Mouse (Mus musculus) spleen, adult 18-20 months (tissue): ENCODE measurements around the gene Ttc39b.

Experiments
- DNase-seq, 2 experiments: peaks; one replicate each; pipeline ENCODE4 v3.0.0; 2022; ENCODE audit warnings: mixed read lengths in 2 of 2

Gene Ttc39b

GRCm38 (mm10) chr4:83182178-83183068 is 141.6 kb downstream of the Ttc39b start:
- no peak for DNase-seq

DNA sequence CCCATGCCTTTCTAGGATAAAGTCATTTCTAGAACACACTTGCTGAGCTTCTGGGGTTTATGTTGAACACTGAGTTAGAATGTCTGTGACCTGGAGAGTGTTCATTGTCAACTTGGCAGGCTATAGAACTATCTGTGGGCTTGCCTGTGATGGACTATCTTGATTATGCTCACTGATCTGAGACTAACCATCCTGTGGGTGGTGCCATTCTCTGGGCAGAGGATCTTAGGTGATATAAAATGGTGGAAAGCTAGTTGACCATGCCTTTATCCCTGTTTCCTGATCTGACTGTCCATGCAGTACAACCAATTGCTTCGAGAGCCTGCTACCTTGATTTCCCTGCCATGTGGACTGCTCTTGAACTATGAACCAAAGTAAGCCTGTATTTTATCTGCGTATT is 146.6 kb downstream of the Ttc39b start:
- DNase-seq: no peak

GRCm38 (mm10) chr4:83174946-83175345 is 149.1 kb downstream of the Ttc39b start:
- DNase-seq: no peak

- no peak for DNase-seq
Measured at GRCm38 (mm10) chr4:83172278-83172677, 151.8 kb downstream of the Ttc39b start.

GRCm38 (mm10) chr4:83170741-83171140 is 153.3 kb downstream of the Ttc39b start:
- no peak for DNase-seq
